Mouse (Mus musculus) heart, postnatal 10 days (tissue): ENCODE measurements at regions not wholly inside any gene's neighbourhood (a gene's known extent, or its start where the extent isn't known, plus 50 kb on each side); places are given as distances from the start of the nearest gene placed in this dataset.

Experiments
- DNase-seq, 2 experiments: peaks; one replicate each; pipeline ENCODE4 v3.0.0; 2021
- intact Hi-C: fragments of 180-260 bp; cut with DNase I; formaldehyde crosslinking; loops from one replicate; pipeline ENCODE4 v1.15.1; 2025

- DNase-seq: no peak
- intact Hi-C loops: loop anchor here (10.0 kb wide), 1 partner anchor 107 kb away; no protein-coding TSS in a partner anchor
These were observed 339.4 kb upstream of the Cldn34d start for GRCm38 (mm10) chrX:76942136-76942535.

DNA sequence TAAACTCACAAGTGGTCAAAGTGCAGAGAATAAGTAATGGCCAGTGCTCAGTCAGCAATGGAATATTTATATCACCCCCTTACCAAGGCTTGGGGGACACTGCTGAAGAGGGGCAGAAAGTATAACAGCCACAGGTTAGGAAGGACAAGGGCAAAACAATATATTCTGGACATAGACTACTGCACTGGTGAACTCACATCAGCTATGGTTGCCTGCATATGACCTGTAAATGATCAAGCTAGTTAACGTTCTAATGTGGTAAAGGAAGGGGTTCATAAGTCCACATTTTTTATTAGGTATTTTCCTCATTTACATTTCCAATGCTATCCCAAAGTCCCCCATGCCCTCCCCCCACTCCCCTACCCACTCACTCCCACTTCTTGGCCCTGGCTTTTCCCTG lies 335.6 kb upstream of the Cldn34d start:
- intact Hi-C loops: no loop called here
- DNase-seq: no peak
